Mouse (Mus musculus) CD4-positive helper T cell, adult 2 months (primary cell): Measurements from ENCODE around the gene Nol10.

Experiments
- DNase-seq: peaks from one replicate; pipeline ENCODE4 v3.0.0-alpha.2; 2012; ENCODE audit warnings: low read depth, missing footprints, low spot score

Gene Nol10

DNA sequence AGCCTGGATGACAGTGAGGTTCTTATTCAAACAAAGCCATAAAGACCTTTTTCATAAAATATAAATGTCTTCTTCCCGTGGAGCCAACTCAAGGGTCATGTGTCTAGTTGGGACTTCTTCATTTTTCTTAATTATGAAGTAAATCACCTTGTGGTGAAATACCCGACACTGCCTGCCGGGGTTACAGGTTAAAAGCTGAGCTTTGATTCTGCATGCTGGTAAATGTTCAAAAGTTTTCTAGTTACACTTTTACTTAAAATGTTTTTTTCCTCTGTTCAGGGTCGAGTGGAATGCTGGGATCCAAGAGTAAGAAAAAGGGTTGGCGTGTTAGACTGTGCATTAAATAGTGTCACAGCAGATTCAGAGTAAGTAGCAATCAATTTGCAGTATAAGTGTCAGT is 14.1 kb downstream of the Nol10 start:
- DNase-seq = no peak

DNA sequence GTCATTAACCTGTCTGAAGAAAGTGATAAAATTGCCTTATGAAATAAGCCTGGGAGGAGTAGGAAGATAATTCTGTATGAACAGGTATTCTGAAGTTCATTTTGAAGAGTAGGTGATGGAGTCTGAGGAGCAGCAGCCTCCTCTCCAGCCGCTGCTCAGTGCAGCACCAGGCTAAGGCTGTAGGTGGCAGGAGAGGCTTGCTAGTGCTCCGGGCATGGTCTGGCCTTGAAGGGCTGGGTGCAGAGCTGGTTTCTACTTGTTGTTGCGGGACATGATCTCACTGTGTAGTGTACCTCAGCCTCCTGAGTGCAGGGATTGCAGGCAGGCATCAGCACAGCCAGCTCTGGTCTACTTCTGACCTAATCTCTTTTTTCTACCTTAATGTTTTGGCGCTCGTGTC is 18.7 kb downstream of the Nol10 start:
- peak; percentile 66 for DNase-seq

DNA sequence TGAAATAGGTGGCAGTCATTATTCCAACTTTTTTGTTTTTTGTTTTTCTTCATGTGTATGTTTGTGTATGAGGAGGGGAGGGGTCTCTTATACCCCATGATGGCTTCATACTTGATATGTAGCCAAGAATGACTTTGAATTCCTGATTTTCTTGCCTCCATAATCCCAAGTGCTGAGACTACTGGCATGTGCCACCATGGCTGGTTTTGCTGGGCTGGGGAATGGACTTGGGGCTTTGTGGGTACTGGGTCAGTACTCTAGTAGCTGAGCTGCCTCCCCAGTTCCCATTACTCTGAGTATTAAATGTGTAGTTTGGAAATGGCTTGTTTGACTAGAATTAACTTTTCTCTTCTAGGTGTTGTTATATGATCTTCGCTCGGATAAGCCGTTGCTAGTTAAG is 20.9 kb downstream of the Nol10 start:
- DNase-seq = no peak

DNA sequence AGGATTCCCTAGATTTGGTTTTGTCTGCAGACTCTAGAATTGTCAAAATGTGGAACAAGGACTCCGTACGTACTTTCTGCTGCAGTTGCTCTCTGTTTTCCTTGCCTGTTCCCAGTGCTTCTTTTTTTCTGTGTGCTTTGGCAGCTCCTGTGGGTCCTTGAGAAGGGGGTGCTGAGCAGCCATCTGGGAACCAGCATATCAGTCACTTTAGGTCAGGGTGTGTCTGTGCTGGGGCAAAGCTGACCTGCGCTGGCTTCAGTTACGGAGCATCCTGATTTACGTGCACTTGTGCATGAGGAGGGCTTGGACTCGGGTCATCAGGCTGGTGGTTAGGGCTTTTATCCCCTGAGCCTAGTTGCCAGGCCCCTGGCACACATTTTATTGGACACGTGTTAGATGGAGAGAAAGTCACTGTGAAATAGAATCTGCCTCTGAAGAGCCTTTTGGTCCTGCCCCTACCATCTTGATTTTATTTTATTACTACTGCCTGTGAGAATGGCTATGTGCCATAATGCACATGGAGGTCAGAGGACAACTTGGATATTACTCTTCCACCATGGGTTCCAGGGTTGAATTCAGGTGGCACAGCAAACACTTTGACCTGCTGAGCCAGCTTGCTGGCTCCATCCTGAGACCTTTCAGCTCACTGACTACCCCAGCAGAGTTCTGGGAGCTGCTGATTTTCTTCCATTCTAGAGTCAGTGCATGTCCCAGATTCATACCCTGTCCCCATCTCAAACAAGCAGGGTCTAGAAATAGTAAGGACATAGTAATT is 21.5 kb downstream of the Nol10 start:
- DNase-seq = no peak

DNA sequence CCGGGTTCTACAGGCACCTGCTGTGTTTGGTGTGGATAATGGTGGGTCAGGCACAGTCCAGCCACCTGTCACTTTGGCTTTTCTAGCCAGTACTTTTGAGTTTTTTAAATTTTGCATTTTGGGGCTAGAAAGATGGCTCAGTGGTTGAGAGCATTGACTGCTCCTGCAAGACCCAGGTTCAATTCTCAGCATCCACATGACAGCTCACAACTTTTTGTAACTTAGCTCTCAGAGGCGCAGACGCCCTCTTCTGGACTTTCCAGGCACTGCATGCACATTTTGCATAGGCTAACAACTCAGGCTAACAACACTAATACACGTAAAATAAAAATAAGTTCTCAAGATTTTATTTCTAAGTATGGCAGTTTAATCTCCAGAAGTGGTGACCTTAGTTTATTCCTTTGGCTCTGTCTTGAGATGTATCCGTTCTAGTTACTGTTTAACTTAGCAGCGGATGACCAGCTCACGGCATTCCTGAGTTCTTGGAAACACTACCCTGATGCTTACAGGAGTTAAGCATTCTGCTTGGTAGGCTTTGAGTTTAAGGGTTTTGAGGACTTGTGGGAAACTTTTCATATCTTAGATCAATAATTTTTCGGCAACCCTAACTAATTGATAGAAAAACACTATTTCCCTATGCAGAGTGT is 23.5 kb downstream of the Nol10 start:
- peak; percentile 38 for DNase-seq

DNA sequence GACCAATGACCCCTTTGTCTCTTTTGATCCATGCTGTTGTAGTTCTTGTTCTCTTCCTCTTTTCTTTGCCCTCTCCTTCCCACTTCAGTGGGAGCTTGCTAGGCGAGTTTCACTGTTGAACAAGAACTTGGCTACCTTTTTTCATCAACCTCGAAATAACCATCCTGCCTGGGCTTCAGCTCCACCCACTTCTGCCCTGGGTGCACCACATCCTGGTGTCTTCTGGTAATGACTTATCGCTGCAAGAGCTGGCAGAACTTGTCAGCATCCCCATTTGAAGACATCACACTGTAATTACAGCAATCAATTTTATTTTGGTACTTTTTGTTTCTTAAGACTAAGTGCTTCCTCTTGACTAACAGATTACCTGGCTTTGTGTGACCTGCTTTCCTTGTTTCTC is 24.4 kb downstream of the Nol10 start:
- DNase-seq = peak; percentile 79

DNA sequence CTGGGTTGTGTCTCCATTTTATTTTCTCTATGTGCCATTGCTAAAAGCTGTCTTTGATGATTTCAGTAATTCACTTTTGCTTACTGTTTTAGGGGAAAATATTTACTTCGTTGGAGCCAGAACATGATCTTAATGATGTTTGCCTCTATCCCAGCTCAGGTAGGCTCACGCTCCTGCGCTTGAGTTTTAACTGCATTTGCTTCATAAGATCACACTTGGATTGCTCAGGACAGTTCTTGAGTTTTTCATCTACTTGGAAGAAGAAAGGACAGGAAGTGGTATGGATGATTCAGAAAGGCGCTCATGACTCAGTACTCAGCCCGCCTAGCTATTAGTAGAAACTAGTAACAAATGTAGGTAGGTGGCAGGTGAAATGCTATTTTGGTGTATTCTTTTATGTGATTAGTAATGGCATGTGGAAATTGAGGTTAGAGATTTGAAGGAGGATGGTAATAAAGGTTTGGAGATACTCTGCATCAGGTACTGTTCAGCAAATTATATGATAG is 25.3 kb downstream of the Nol10 start:
- peak; percentile 74 for DNase-seq

DNA sequence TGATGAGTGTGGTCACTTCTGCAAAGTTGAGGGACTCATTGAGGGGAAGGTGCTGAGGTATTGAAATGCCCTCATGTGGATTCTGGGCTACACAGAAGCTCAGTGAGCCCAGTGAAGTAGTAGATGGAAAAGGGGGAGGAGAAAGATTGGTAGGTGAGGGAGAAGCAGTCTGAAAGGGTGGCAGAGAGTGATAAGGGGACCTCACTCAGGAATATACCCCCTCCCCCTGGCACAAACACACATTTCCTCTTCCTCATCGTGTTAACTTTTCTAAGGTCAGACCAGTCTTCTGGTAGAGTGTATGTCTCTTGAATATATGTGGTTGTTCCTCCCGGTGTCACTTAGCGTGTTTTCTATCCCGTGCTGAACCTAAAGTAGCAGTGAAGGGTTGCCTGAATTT is 27.0 kb downstream of the Nol10 start:
- DNase-seq = no peak

DNA sequence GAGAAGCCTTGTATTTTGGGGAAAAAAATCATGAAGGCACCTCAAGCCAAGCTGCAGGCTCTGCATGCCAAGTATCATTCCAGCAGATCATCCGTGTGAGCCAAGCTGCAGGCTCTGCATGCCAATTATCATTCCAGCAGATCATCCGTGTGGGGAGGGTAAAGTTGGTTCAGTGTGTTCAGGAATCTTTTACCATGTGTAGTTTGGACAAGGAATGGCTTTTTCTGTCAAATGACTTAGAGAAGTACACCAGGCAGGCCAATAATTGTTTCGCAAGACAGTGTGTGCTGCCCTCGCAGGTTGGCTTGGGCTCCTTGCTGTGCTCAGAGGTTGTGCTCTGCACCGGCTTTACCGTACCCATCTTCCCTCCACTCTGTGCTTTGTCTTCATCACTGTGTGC is 28.3 kb downstream of the Nol10 start:
- DNase-seq = no peak

DNA sequence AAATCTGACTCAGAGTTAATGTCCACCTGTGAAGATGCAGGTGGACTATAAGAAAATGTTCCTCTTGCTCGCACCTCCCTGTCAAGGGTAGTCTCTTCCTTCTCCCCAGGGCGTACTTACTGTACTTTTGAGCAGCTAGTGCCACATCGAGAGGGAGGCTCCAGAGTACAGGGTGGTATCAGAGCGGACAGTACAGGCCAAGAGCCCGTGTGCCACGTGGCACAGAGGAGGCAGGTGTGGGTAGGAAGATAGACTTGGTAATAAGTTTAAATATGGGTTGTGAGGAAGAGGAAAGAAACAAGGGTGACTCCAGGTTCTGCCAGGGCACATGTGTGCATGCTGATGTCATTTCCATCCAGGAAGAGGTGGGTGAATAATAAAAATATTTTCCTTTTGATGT is 32.7 kb downstream of the Nol10 start:
- DNase-seq = no peak

DNA sequence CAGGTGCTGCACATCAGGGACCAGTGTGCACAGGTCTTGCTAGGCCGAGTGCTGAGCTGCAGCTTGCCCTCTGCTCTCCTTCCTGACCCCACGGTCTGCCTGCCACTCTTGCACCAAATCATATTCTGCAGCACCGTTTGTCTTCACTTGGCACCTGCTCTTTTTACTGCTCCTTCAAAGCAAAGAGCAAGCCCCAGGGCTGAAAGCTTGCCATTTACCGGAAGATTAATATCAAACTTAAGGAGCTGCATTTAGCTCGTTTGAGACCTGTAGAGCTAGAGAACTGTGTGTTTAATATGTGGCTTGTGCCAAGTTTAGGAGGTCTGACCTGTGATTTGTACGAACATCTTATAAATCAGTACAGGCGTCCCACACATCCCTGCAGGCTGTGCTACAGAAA is 34.5 kb downstream of the Nol10 start:
- DNase-seq = no peak

DNA sequence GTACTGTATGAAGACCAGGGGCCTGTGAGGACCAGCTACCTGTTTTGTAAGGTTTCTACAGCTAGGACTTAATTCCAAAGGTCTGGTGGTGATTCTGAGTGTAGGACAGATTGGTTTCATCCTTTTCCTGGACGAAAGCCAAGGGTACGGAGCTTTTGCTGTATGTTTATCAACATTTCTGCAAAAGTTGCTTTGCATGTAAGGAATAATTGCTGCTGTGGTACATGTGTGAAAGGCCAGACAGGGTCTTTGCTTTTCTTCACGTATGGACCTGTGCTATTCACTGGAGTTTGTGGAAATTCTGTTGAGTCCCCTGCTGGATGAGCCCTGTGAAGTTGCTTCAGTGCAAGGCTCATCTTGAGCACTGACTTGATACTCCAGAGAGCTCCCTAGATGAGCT is 38.6 kb downstream of the Nol10 start:
- DNase-seq = no peak

DNA sequence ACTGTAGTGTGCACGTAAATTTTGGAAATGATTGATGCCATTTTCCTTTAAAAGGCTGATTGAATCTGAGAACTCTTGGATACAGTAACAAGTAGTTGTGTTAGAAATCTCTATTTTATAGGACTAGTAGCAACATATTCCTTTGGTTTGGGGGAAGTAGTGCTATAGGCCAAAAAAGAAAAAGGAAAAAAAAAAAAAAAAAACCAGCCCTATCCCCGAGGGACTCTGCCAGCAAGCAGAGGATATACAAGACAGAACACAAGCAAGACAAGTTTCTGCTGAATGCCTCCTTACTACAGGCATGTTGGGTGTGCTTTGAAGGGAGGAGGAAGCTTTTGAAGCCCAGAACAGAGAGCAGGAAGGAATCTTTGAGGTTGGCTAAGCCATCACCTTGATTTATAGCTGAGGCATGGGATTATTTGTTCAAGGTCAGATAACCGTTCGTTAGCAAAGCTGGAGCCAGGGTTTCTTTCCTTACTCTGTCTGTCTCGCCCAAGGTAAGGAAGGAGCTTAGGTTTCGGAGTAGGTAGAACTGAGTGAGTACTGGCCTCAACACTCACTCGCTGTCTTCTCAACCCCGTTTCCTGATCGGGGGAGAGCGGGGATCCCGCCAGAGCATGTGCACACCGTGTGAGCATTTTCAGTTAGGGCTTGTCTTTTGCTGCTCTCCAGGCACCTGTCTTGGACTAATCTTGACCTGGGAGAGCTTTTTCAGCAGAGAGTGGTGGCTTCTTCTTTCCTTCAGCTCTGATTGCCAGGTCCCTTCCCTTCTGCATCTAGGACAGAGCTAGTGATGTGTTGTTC is 39.3 kb downstream of the Nol10 start:
- DNase-seq = peak; percentile 24

DNA sequence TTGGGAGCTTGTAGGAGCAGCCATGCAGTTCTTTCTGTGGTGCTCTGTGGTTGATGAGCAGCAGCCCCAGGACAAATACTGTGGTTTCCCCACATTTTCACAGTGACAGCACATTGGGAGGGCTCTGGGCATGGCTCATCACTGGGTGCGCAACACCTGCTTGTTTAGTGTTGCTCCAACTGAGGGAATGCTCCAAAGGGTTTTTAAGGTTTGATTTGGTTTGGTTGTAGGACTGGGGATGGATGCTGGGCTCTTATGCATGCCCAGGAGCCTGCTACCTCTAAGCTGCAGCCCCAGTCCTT is 39.8 kb downstream of the Nol10 start:
- DNase-seq = no peak

DNA sequence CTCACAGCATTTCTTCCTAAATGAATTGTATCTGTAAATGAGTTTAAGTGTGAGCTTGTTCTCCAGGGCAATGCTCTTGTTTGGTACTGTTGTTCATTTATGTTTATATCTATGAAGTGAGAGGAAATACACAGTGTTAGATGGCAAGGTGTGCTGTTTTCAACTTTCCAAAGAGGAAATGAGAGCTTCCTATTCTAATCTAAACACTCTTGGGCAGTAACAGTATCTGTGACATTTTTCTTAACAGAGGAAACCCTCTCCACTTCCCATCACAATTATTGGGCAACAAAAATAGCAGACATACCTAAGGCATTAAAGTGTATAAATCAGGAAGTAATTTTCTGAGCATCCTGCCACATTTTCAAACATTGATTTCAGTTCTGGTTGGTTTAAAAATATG is 41.8 kb downstream of the Nol10 start:
- DNase-seq = no peak

DNA sequence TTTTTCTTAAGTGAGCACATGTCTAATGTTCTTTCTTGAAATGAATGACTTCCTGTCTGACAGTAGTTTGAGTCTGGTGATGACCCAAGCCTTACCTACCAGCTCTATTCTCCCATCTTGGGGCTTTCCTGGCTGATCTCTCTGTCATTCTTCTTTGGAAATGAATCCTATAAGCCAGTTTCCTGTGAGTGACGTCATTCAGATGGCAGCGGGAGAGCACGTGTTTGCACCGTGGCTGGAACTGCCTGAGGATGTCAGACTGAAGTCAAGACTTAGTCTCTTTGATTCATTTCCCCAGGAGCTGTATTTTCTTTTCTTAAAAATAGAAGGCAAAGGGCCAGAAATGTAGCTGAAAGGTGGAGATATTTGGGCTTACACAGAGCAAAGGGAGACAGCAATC is 42.3 kb downstream of the Nol10 start:
- peak; percentile 46 for DNase-seq

DNA sequence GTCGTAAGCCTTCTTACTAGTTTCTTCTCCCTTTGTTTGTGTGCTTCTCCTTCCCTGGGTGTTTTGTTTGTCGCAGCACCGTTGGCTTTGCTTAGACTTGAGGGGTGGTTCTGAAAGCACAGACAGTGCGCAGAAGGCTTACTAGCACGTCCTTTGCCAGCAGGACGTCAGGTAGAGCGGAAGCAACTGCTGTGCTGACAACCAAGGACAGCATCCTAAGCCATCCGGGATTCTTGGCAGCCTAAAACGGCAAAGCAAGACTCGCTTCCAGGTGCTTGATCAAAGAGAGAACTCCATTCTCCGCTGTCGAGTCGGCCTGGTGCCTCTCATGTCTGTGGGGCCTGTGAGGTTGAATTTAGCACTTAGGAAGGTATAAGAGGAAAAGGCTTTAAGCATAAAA is 44.9 kb downstream of the Nol10 start:
- no peak for DNase-seq

DNA sequence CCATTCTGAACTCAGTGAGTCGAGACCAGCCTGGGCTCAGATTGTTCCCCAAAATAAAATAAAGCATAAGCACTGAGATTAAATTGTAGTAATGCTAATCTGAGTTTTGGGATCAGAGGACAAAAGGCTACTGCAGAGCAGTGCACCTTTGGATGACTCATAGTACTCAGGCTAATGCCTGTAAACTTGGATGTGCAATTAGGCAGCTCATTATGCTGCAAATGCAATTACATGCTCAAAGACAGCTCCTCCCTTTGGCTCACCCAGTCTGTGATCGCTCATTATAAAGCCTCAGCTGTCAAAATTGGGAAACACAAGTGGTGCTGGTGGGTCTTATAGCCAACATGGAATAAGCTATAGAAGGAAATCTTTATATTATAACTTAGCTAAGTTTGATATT is 48.9 kb downstream of the Nol10 start:
- no peak for DNase-seq

DNA sequence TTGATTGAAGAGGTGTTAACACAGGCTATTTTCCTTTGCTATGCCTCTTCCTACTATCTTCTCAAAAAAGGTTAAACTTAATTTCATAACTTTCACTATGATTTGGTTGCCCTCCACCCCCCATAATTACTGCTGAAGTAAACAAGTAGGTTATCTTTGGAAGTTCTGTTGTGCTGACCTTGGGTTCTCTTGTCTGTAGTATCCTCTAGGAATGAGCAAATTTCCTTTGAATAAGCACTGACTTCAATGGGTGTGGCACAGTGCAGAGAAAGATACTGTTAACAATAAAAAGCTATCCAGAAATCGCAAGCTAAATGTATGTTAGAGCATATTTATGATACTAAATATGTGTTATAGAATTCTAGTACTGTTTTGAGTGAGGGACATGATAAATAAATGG is 53.2 kb downstream of the Nol10 start:
- no peak for DNase-seq

DNA sequence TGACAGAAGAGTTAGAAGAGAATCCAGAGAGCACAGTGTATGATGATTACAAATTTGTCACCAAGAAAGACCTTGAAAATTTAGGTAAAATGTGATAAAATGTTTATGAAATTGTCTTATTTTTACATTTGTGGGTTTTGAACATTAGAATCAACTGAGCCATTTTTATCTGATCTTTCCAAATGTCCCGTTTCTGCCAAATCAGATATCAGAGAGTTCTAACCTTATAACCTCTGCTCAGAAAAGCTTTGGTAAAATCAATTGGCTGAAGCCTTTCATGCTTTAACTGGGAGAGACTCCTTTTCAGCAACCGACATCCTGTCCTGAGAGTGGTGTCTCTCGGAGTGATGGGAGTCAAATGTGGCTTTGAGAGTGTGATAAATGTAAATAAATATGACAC is 53.9 kb downstream of the Nol10 start:
- no peak for DNase-seq

DNA sequence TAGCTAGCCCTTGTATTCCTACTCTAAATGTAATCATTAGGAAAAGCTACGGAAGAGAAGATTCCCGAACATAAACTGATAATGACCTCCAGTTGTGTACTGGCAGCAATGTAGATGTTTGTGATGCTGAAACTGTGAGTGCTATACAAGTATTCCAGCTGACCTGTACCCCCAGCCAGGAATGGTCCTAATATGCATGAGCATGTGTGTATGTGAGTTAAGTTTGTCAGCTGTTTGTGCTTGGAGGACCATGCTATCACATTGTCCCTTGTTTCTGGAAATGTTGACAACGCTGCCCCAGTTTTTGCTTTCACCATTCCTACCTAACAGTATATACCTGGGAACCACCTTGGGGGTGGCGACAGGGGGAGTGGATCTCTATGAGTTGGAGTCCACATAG is 55.7 kb downstream of the Nol10 start:
- DNase-seq = no peak

DNA sequence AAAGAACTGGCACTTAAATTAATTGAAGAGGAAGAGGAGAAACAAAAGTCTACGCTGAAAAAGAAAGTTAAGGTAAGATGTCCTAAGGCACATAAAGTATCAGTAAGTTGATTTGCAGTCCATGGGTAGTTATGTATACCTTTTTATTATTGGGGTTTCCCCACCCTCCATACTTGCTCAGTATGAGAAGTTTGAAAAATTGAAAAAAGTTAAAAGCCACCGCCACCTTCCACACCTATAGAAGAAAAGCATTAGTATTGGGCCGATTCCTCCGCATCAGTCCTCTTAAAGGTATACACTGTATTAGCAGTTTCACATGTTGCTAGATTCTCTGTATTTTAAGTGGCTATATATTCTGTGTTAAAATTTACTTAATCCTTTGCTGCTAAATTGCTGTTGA is 58.6 kb downstream of the Nol10 start:
- DNase-seq = no peak

DNA sequence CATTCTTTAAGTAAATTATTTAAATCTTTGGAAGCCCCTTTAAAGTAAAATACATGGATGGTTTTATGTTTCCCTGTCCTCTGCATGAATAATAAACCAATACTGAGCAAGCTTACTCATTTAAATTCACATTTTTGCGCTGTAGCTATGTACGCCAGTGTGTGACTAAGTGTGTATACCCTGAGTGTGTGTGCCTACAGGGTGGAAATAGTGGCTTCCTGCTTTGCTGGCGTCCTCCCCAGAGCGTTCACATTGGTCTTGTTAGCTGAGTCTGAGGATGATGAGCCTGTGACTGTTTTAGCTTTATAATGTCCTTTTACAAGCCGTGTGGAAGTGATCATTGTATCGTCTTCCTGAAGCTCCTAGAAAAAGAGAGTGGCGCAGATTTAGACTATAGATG is 60.1 kb downstream of the Nol10 start:
- no peak for DNase-seq
